Mouse (Mus musculus): Measurements from ENCODE around the gene Tenm1.

Gene Tenm1

GRCm38 (mm10) chrX:42781566-42781965 lies 647.4 kb downstream of the Tenm1 start:
- DNase-seq (ENCODE audit: low spot score in 2 of 2): no peak

- no peak for DNase-seq (ENCODE audit: low spot score in 2 of 2)
Measured at GRCm38 (mm10) chrX:42718078-42718785, 710.7 kb downstream of the Tenm1 start.

GRCm38 (mm10) chrX:42700291-42700690 lies 728.6 kb downstream of the Tenm1 start:
- no peak for DNase-seq (ENCODE audit: low spot score in 2 of 2)

- DNase-seq (ENCODE audit: low spot score in 2 of 2): no peak
Measured at GRCm38 (mm10) chrX:42647131-42647530, 781.8 kb downstream of the Tenm1 start.

- DNase-seq (ENCODE audit: low spot score in 2 of 2): no peak
Measured at GRCm38 (mm10) chrX:42580521-42580920, 848.4 kb downstream of the Tenm1 start.

- DNase-seq (ENCODE audit: low spot score in 2 of 2): no peak
Measured at GRCm38 (mm10) chrX:42558683-42559082, 870.2 kb downstream of the Tenm1 start.

GRCm38 (mm10) chrX:42557284-42557683 lies 871.6 kb downstream of the Tenm1 start:
- DNase-seq (ENCODE audit: low spot score in 2 of 2): peak; percentile 36 to 51

- DNase-seq (ENCODE audit: low spot score in 2 of 2): no peak
Measured at GRCm38 (mm10) chrX:42548513-42548912, 880.4 kb downstream of the Tenm1 start.

- no peak for DNase-seq (ENCODE audit: low spot score in 2 of 2)
Measured at GRCm38 (mm10) chrX:42545076-42545475, 883.9 kb downstream of the Tenm1 start.

GRCm38 (mm10) chrX:42540756-42541053 lies 888.2 kb downstream of the Tenm1 start:
- peak; percentile 54 to 71 for DNase-seq (ENCODE audit: low spot score in 2 of 2)

- DNase-seq (ENCODE audit: low spot score in 2 of 2): no peak
Measured at GRCm38 (mm10) chrX:42540030-42540755, 888.7 kb downstream of the Tenm1 start.

- DNase-seq (ENCODE audit: low spot score in 2 of 2): no peak
Measured at GRCm38 (mm10) chrX:42530703-42531102, 898.2 kb downstream of the Tenm1 start.

- DNase-seq (ENCODE audit: low spot score in 2 of 2): no peak
Measured at GRCm38 (mm10) chrX:42522868-42523267, 906.1 kb downstream of the Tenm1 start.

GRCm38 (mm10) chrX:42512567-42512966 lies 916.4 kb downstream of the Tenm1 start:
- no peak for DNase-seq (ENCODE audit: low spot score in 2 of 2)

GRCm38 (mm10) chrX:42511105-42511504 lies 917.8 kb downstream of the Tenm1 start:
- DNase-seq (ENCODE audit: low spot score in 2 of 2): no peak

GRCm38 (mm10) chrX:42502291-42503043 lies 926.5 kb downstream of the Tenm1 start, which contains the start of gene Sh2d1a:
Gene Sh2d1a (plus strand): TSS chrX:42502453.
- DNase-seq (ENCODE audit: low spot score in 2 of 2): no peak

- DNase-seq (ENCODE audit: low spot score in 2 of 2): no peak
Measured at GRCm38 (mm10) chrX:42500538-42500937, 928.4 kb downstream of the Tenm1 start.

- no peak for DNase-seq (ENCODE audit: low spot score in 2 of 2)
Measured at GRCm38 (mm10) chrX:42490336-42490735, 938.6 kb downstream of the Tenm1 start.

- DNase-seq (ENCODE audit: low spot score in 2 of 2): no peak
Measured at GRCm38 (mm10) chrX:42489446-42489845, 939.5 kb downstream of the Tenm1 start, which contains the start of gene Tex13c2. Gene Tex13c2 (plus strand): TSS chrX:42489691.

Data from frontal cortex, postnatal 36 days (tissue).